ENCODE assay signal across 8 mouse cellular contexts in the genomic region with DNA sequence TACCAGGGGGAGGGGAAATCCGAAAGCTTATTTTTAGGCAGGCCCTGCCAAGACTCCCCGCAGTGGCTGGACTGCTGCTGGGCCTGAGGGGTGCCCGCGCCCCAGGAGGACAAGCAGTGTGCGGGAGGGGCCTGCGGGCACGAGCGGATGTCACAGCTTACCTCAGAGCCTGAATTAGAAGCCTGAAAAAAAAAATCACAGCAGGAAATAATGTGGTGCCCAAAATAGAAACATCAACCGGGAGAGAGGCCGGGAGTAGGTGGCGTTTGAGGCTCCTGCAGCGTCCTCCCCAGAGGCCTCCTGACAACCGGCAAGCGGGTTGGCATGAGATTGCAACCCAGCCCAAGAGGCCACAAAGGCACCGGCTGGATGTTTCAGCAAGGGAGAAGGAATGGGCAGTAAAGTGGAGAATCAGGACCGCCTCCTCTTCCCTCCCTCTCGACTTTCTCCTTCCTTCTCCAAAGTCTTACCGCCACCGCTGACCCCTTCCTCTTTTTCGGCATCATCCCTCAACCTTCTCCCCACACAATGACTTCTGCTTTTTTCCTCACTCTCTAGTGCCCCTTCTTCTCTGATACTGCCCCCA. TPM values are rescaled to one million over a fixed set of nuclear protein-coding genes. Genes with fewer than 3 reads are reported as not detected.
DNase-seq lines count a peak whose midpoint lies in the region; ATAC-seq and TF ChIP-seq lines count a peak whose summit lies in the region.

No protein-coding gene starts in this region.

- DNase-seq in layer of hippocampus, adult 2 months (ENCODE audit: low spot score in 2 of 2): peak in 1 of 2 experiments; percentile 37
- no peak for DNase-seq in layer of hippocampus, adult 9-10 months (ENCODE audit: low spot score)
- DNase-seq in cerebellum, postnatal 36 days: peak; percentile 29 to 45
- DNase-seq in liver, postnatal 0 days: peak; percentile 35
- no peak for DNase-seq in embryo, embryonic 9.5 days (ENCODE audit: extremely low spot score)

- H3K4me3 ChIP-seq in layer of hippocampus, adult 2 months: peak overlapping the region; percentile 22
- H3K4me3 ChIP-seq in heart, embryonic 13.5 days: peak overlapping the region; percentile 34
- H3K4me3 ChIP-seq in kidney, embryonic 16.5 days (ENCODE audit: low read length): no peak overlapping the region
- H3K4me3 ChIP-seq in liver, postnatal 0 days (ENCODE audit: low read depth, low read length): peak overlapping the region; percentile 25; the same call in 1 of the 2 replicates
- no peak overlapping the region for H3K4me3 ChIP-seq in neural tube, embryonic 14.5 days (ENCODE audit: low read depth, low read length)

- H3K27me3 ChIP-seq in heart, embryonic 13.5 days (replicated peaks): no peaks in the 10 kb centered on the region
- no peaks in the 10 kb centered on the region for H3K27me3 ChIP-seq in kidney, embryonic 16.5 days (ENCODE audit: insufficient read depth, low read length)
- H3K27me3 ChIP-seq in liver, postnatal 0 days (ENCODE audit: insufficient read depth, low read length): no peaks in the 10 kb centered on the region
- no peaks in the 10 kb centered on the region for H3K27me3 ChIP-seq in neural tube, embryonic 14.5 days (ENCODE audit: control insufficient read depth, insufficient read depth, low read length)

- H3K9ac ChIP-seq in heart, embryonic 13.5 days: peak overlapping the region; percentile 80
- peak overlapping the region; percentile 14 for H3K9ac ChIP-seq in kidney, embryonic 16.5 days (replicated peaks; ENCODE audit: low read length)
- H3K9ac ChIP-seq in liver, postnatal 0 days (replicated peaks): no peak overlapping the region
- 0 out of 2 replicates have a peak overlapping the region, but pooled peaks have one; percentile 16 for H3K9ac ChIP-seq in neural tube, embryonic 14.5 days (replicated peaks; ENCODE audit: low read depth, low read length)

- peak; percentile 82 for ATAC-seq in heart, embryonic 13.5 days (ENCODE audit: extremely low read depth, insufficient number of reproducible peaks, low FRiP score, low TSS enrichment)
- ATAC-seq in kidney, embryonic 16.5 days (ENCODE audit: low FRiP score, low TSS enrichment): peak; percentile 57; the same call in 1 of the 2 replicates
- no peak for ATAC-seq in liver, postnatal 0 days
- ATAC-seq in neural tube, embryonic 14.5 days (ENCODE audit: low read depth): no peak

- no peak for TF ChIP-seq CTCF in layer of hippocampus, adult 2 months (conservative IDR thresholded peaks at IDR 0.05)
- TF ChIP-seq CTCF in liver, postnatal 0 days (IDR thresholded peaks at IDR 0.05; ENCODE audit: low read depth): no peak

- peak overlapping the region; percentile 63 for H3K4me2 ChIP-seq in heart, embryonic 13.5 days
- H3K4me2 ChIP-seq in kidney, embryonic 16.5 days (replicated peaks; ENCODE audit: low read depth, low read length): peak overlapping the region; percentile 31
- peak overlapping the region; percentile 43 for H3K4me2 ChIP-seq in liver, postnatal 0 days (ENCODE audit: low read depth, low read length)
- peak overlapping the region; percentile 24; the same call in 1 of the 2 replicates for H3K4me2 ChIP-seq in neural tube, embryonic 14.5 days (ENCODE audit: low read depth, low read length)

- H3K36me3 ChIP-seq in heart, embryonic 13.5 days: no peaks in the 10 kb centered on the region; the same call in 1 of the 2 replicates
- no peaks in the 10 kb centered on the region for H3K36me3 ChIP-seq in kidney, embryonic 16.5 days (ENCODE audit: insufficient read depth, low read length)
- peaks cover 2% of the 10 kb centered on the region; the same call in 1 of the 2 replicates for H3K36me3 ChIP-seq in liver, postnatal 0 days (replicated peaks; ENCODE audit: insufficient read depth, low read length)
- H3K36me3 ChIP-seq in neural tube, embryonic 14.5 days (ENCODE audit: control insufficient read depth, insufficient read depth, low read length): no peaks in the 10 kb centered on the region

- H3K9me3 ChIP-seq in heart, embryonic 13.5 days: no peaks in the 10 kb centered on the region
- H3K9me3 ChIP-seq in kidney, embryonic 16.5 days (ENCODE audit: low read length): no peaks in the 10 kb centered on the region
- no peaks in the 10 kb centered on the region for H3K9me3 ChIP-seq in liver, postnatal 0 days (ENCODE audit: low read length)
- no peaks in the 10 kb centered on the region for H3K9me3 ChIP-seq in neural tube, embryonic 14.5 days (ENCODE audit: control insufficient read depth, low read length)

- 5% methylated on average over 20 of the region's 20 CpGs for WGBS in heart, embryonic 13.5 days
- WGBS in kidney, embryonic 16.5 days: 13% methylated on average over 20 of the region's 20 CpGs
- WGBS in liver, postnatal 0 days (ENCODE audit: insufficient replicate concordance): 16% methylated on average over 20 of the region's 20 CpGs
- WGBS in neural tube, embryonic 14.5 days: 11% methylated on average over 20 of the region's 20 CpGs

- H3K4me1 ChIP-seq in heart, embryonic 13.5 days: peaks cover 47% of the 10 kb centered on the region
- peaks cover 15% of the 10 kb centered on the region for H3K4me1 ChIP-seq in kidney, embryonic 16.5 days (ENCODE audit: insufficient read depth, low read length)
- peaks cover 5% of the 10 kb centered on the region for H3K4me1 ChIP-seq in liver, postnatal 0 days (ENCODE audit: insufficient read depth)
- H3K4me1 ChIP-seq in neural tube, embryonic 14.5 days (ENCODE audit: control insufficient read depth, insufficient read depth, low read length): no peaks in the 10 kb centered on the region

- peak overlapping the region; percentile 79 for H3K27ac ChIP-seq in layer of hippocampus, adult 2 months
- peak overlapping the region; percentile 99 for H3K27ac ChIP-seq in heart, embryonic 13.5 days (replicated peaks)
- peak overlapping the region; percentile 54 for H3K27ac ChIP-seq in kidney, embryonic 16.5 days (ENCODE audit: low read length)
- H3K27ac ChIP-seq in liver, postnatal 0 days (ENCODE audit: low read depth): peak overlapping the region; percentile 76
- no peak overlapping the region for H3K27ac ChIP-seq in neural tube, embryonic 14.5 days (ENCODE audit: low read depth, low read length)

- no peak for TF ChIP-seq EP300 in liver, postnatal 0 days (IDR thresholded peaks at IDR 0.05; ENCODE audit: low read depth)

RNA-seq across cellular contexts. Expression of gene Mrpl33, which starts 25.6 kb away (rescaled TPM):
- total RNA-seq in layer of hippocampus, adult 2 months (2021): 10 to 100 TPM; 82.1 to 99.8 TPM
- 381 and 421 TPM in 2 replicates for polyA plus RNA-seq in heart, embryonic 13.5 days (2015; fragmentation: Nextera tagmentation; extraction: Ambion mirVana)
- 237 and 260 TPM in 2 replicates for polyA plus RNA-seq in kidney, embryonic 16.5 days (2015; fragmentation: Nextera tagmentation; extraction: Ambion mirVana)
- polyA plus RNA-seq in liver, postnatal 0 days (2015; fragmentation: Nextera tagmentation; extraction: Ambion mirVana): 165 and 167 TPM in 2 replicates
- polyA plus RNA-seq in neural tube, embryonic 14.5 days (2014; fragmentation: Nextera tagmentation; extraction: Ambion mirVana): 189 and 200 TPM in 2 replicates

RNA-seq across cellular contexts. Expression of gene Supt7l, which starts 43.5 kb away (rescaled TPM):
- 10 to 100 TPM; 19.6 TPM for total RNA-seq in layer of hippocampus, adult 2 months (2021)
- 17.9 and 18.0 TPM in 2 replicates for polyA plus RNA-seq in heart, embryonic 13.5 days (2015; fragmentation: Nextera tagmentation; extraction: Ambion mirVana)
- 26.1 and 32.7 TPM in 2 replicates for polyA plus RNA-seq in kidney, embryonic 16.5 days (2015; fragmentation: Nextera tagmentation; extraction: Ambion mirVana)
- polyA plus RNA-seq in liver, postnatal 0 days (2015; fragmentation: Nextera tagmentation; extraction: Ambion mirVana): 4.9 and 5.2 TPM in 2 replicates
- 21.6 and 22.4 TPM in 2 replicates for polyA plus RNA-seq in neural tube, embryonic 14.5 days (2014; fragmentation: Nextera tagmentation; extraction: Ambion mirVana)

RNA-seq across cellular contexts. Expression of gene Slc4a1ap, which starts 44.3 kb away (rescaled TPM):
- 10 to 100 TPM; 51.9 to 53.8 TPM for total RNA-seq in layer of hippocampus, adult 2 months (2021)
- 21.3 and 22.8 TPM in 2 replicates for polyA plus RNA-seq in heart, embryonic 13.5 days (2015; fragmentation: Nextera tagmentation; extraction: Ambion mirVana)
- polyA plus RNA-seq in kidney, embryonic 16.5 days (2015; fragmentation: Nextera tagmentation; extraction: Ambion mirVana): 31.7 and 36.7 TPM in 2 replicates
- 8.2 and 8.7 TPM in 2 replicates for polyA plus RNA-seq in liver, postnatal 0 days (2015; fragmentation: Nextera tagmentation; extraction: Ambion mirVana)
- polyA plus RNA-seq in neural tube, embryonic 14.5 days (2014; fragmentation: Nextera tagmentation; extraction: Ambion mirVana): 35.4 and 35.8 TPM in 2 replicates

Comparison
In these comparisons a context has a peak if more than half of its experiments do, and no peak if none do; other contexts are left out.
1. DNase-seq: peak in cerebellum, postnatal 36 days (2 of 2) and liver, postnatal 0 days (single experiment); none in layer of hippocampus, adult 9-10 months (single experiment) and embryo, embryonic 9.5 days (single experiment).
2. H3K4me3 ChIP-seq: peak in layer of hippocampus, adult 2 months (single experiment), heart, embryonic 13.5 days (single experiment) and liver, postnatal 0 days (single experiment); none in kidney, embryonic 16.5 days (single experiment) and neural tube, embryonic 14.5 days (single experiment).
3. ATAC-seq: peak in heart, embryonic 13.5 days (single experiment) and kidney, embryonic 16.5 days (single experiment); none in liver, postnatal 0 days (single experiment) and neural tube, embryonic 14.5 days (single experiment).
4. Peak in every context shown above with its lines, with median percentiles within 50 percentile points of each other: H3K4me2 ChIP-seq.